Mouse (Mus musculus) c-Kit-positive CD71-negative TER-119-negative erythroid progenitor cells, embryonic 14.5 days (primary cell): Measurements from ENCODE around the gene Gpr25.

ENCODE experiments used
- DNase-seq: peaks from one replicate; pipeline ENCODE4 v3.0.0-alpha.2; 2013; ENCODE audit warnings: low read depth

Gene Gpr25

GRCm38 (mm10) chr1:136260635-136261238 lies at the start of gene Gpr25:
TSS of gene Gpr25 (minus strand) at chr1:136260873.
- no peak for DNase-seq

GRCm38 (mm10) chr1:136309193-136309592 lies 48.5 kb upstream of the Gpr25 start:
- no peak for DNase-seq

- DNase-seq = peak; percentile 32
Measured at GRCm38 (mm10) chr1:136306424-136306823, 45.8 kb upstream of the Gpr25 start.

- no peak for DNase-seq
Measured at GRCm38 (mm10) chr1:136293961-136294360, 33.3 kb upstream of the Gpr25 start.

GRCm38 (mm10) chr1:136289803-136290202 lies 29.1 kb upstream of the Gpr25 start:
- DNase-seq = no peak

GRCm38 (mm10) chr1:136277366-136277765 lies 16.7 kb upstream of the Gpr25 start:
- no peak for DNase-seq

- no peak for DNase-seq
Measured at GRCm38 (mm10) chr1:136268224-136268623, 7.6 kb upstream of the Gpr25 start.

GRCm38 (mm10) chr1:136266127-136266526 lies 5.5 kb upstream of the Gpr25 start:
- no peak for DNase-seq

GRCm38 (mm10) chr1:136263355-136263754 lies 2.7 kb upstream of the Gpr25 start:
- DNase-seq = no peak

- DNase-seq = no peak
Measured at GRCm38 (mm10) chr1:136259893-136260634, 609 bp downstream of the Gpr25 start.

- no peak for DNase-seq
Measured at GRCm38 (mm10) chr1:136259543-136259892, 1.2 kb downstream of the Gpr25 start.

- DNase-seq = no peak
Measured at GRCm38 (mm10) chr1:136258495-136258894, 2.2 kb downstream of the Gpr25 start.

GRCm38 (mm10) chr1:136255657-136256056 lies 5.0 kb downstream of the Gpr25 start:
- DNase-seq = no peak

GRCm38 (mm10) chr1:136255174-136255573 lies 5.5 kb downstream of the Gpr25 start:
- no peak for DNase-seq

- DNase-seq = no peak
Measured at GRCm38 (mm10) chr1:136254503-136255065, 6.1 kb downstream of the Gpr25 start.

- no peak for DNase-seq
Measured at GRCm38 (mm10) chr1:136253472-136253871, 7.2 kb downstream of the Gpr25 start.

GRCm38 (mm10) chr1:136249662-136250061 lies 11.0 kb downstream of the Gpr25 start:
- no peak for DNase-seq

- no peak for DNase-seq
Measured at GRCm38 (mm10) chr1:136247393-136247792, 13.3 kb downstream of the Gpr25 start.

GRCm38 (mm10) chr1:136244469-136244868 lies 16.2 kb downstream of the Gpr25 start:
- no peak for DNase-seq

GRCm38 (mm10) chr1:136241801-136242200 lies 18.9 kb downstream of the Gpr25 start:
- no peak for DNase-seq

- DNase-seq = no peak
Measured at GRCm38 (mm10) chr1:136238495-136238894, 22.2 kb downstream of the Gpr25 start.

GRCm38 (mm10) chr1:136234595-136235092 lies 26.0 kb downstream of the Gpr25 start:
- DNase-seq = no peak

- DNase-seq = no peak
Measured at GRCm38 (mm10) chr1:136233892-136234594, 26.6 kb downstream of the Gpr25 start, which contains the start of gene Inava. TSS of gene Inava (minus strand) at chr1:136234264.
